In the genomic region with DNA sequence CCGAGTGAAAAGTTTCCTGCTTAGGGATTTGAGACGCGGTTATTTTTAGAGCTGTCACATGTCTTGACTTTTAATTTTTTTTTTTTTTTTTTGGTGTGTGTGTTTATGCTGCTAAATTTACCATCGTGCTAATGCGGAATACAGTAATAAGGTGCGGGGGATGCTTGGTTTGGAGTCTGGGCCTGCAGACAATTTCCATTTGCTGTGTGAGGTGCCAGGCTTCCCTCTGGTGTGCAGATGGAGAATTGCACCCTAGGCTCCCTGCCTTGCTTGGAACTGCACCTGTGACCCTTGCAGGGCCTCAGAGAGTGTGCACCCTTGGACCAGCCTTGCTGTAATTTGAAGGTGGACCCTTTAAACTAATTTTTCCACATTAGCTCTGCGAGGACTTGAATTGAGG, we compare ENCODE assay signal across 8 mouse cellular contexts.
A peak's percentile ranks its signal among the peaks of the same experiment; 100 is the strongest.
DNase-seq lines count a peak whose midpoint lies in the region; TF ChIP-seq lines count a peak whose summit lies in the region.

No protein-coding gene starts in this region.

- H3K27me3 ChIP-seq in forebrain, embryonic 10.5 days (ENCODE audit: poor library complexity, severe bottlenecking): no peaks in the 10 kb centered on the region
- H3K27me3 ChIP-seq in hindbrain, embryonic 10.5 days (ENCODE audit: insufficient read depth, poor library complexity, severe bottlenecking): no peaks in the 10 kb centered on the region

- intact Hi-C loops in heart, postnatal 25 days (cut with DNase I): loop anchor here (1.0 to 5.0 kb wide), 4 partner anchors 187 to 377 kb away; a partner anchor contains a TSS

- H3K4me3 ChIP-seq in forebrain, embryonic 10.5 days: no peak overlapping the region; the same call in 1 of the 2 replicates
- H3K4me3 ChIP-seq in hindbrain, embryonic 10.5 days: peak overlapping the region; percentile 42
- peak overlapping the region; percentile 42 for H3K4me3 ChIP-seq in layer of hippocampus, adult 2 months

- H3K4me1 ChIP-seq in forebrain, embryonic 10.5 days: peaks cover 16% of the 10 kb centered on the region
- peaks cover 20% of the 10 kb centered on the region for H3K4me1 ChIP-seq in hindbrain, embryonic 10.5 days (replicated peaks)

- peak; percentile 21 to 61 for DNase-seq in heart, adult 18-20 months
- DNase-seq in heart, postnatal 25 days (ENCODE audit: low spot score): no peak
- DNase-seq in c-Kit-positive CD71-negative TER-119-negative erythroid progenitor cells, embryonic 14.5 days (ENCODE audit: low read depth): peak; percentile 55
- peak; percentile 71 for DNase-seq in forebrain, embryonic 10.5 days (ENCODE audit: extremely low spot score, low spot score)
- DNase-seq in hindbrain, embryonic 10.5 days (ENCODE audit: low spot score): peak; percentile 74
- DNase-seq in layer of hippocampus, adult 2 months (ENCODE audit: low spot score in 2 of 2): peak; percentile 77 to 80
- DNase-seq in lung, postnatal 4 days: peak; percentile 38 to 66
- peak; percentile 66 for DNase-seq in right cerebral cortex, postnatal 14 days

- WGBS in forebrain, embryonic 10.5 days: 39% methylated on average over 7 of the region's 7 CpGs
- 29% methylated on average over 7 of the region's 7 CpGs for WGBS in hindbrain, embryonic 10.5 days

- H3K9me3 ChIP-seq in forebrain, embryonic 10.5 days: no peaks in the 10 kb centered on the region
- no peaks in the 10 kb centered on the region for H3K9me3 ChIP-seq in hindbrain, embryonic 10.5 days

- H3K27ac ChIP-seq in forebrain, embryonic 10.5 days: no peak overlapping the region
- H3K27ac ChIP-seq in hindbrain, embryonic 10.5 days: no peak overlapping the region
- peak overlapping the region; percentile 91 for H3K27ac ChIP-seq in layer of hippocampus, adult 2 months

- no peaks in the 10 kb centered on the region for H3K36me3 ChIP-seq in forebrain, embryonic 10.5 days (replicated peaks)
- no peaks in the 10 kb centered on the region for H3K36me3 ChIP-seq in hindbrain, embryonic 10.5 days

- peak; percentile 94 for TF ChIP-seq CTCF in layer of hippocampus, adult 2 months (conservative IDR thresholded peaks at IDR 0.05)
